ENCODE assay signal across 22 mouse cellular contexts in the genomic region with DNA sequence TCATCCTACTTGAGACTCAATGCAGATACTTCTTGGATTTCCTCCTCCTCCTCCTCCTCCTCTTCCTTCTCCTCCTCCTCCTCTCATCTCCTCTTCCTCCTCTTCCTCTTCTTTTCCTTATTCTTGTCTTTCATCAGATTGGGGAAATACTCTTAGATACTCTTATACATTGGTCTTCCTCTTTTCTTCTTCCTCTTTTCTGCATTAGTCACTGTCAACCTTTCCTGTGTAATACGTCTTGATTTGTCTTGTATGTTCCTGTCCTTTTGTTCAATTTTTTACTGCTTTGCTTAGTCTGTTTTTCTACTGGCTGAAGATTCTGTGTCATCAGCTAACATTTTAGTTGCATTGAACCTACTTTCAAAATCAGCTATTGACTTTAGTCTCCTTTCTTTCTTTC.
DNase-seq lines count a peak whose midpoint lies in the region; ATAC-seq and TF ChIP-seq lines count a peak whose summit lies in the region.
"Had no signal": no experiment of that assay in that cellular context is flagged by ENCODE, and none has a peak within 500 bp of the region (broad histone marks: within the 10 kb centered on the region; RNA-seq: fewer than 3 reads in every experiment).

No protein-coding gene starts in this region.

- TF ChIP-seq POLR2A in CH12.LX (IDR thresholded peaks at IDR 0.05; ENCODE audit: low read depth, low read length): no peak

- H3K79me2 ChIP-seq in CH12.LX (replicated peaks; ENCODE audit: control insufficient read depth, extremely low read depth, insufficient read depth, poor library complexity, severe bottlenecking): no peaks in the 10 kb centered on the region

- H3K36me3 ChIP-seq in CH12.LX (replicated peaks in 1 of 2; ENCODE audit: control insufficient read depth in 1 of 2, insufficient read depth in 1 of 2, low read length in 1 of 2): no peaks in the 10 kb centered on the region
- H3K36me3 ChIP-seq: embryonic facial prominence, embryonic 12.5 days; forebrain, embryonic 12.5 days; heart, embryonic 15.5 days; hindbrain, embryonic 12.5 days had no signal

- H3K4me1 ChIP-seq in CH12.LX (ENCODE audit: control insufficient read depth in 1 of 2, insufficient read depth in 2 of 2): peaks cover 0 to 22% of the 10 kb centered on the region in 2 experiments; a peak in 2 of 4 replicates
- H3K4me1 ChIP-seq: heart, embryonic 15.5 days had no signal

- no peak overlapping the region for H3K9ac ChIP-seq in CH12.LX (ENCODE audit: insufficient read depth, low read depth)
- H3K9ac ChIP-seq: embryonic facial prominence, embryonic 12.5 days; forebrain, embryonic 12.5 days; heart, embryonic 15.5 days; hindbrain, embryonic 12.5 days had no signal

- H3K27me3 ChIP-seq in CH12.LX (replicated peaks): no peaks in the 10 kb centered on the region
- H3K27me3 ChIP-seq: embryonic facial prominence, embryonic 12.5 days; forebrain, embryonic 12.5 days; heart, embryonic 15.5 days; hindbrain, embryonic 12.5 days had no signal

- no peaks in the 10 kb centered on the region for H3K9me3 ChIP-seq in CH12.LX (replicated peaks; ENCODE audit: low read length)
- H3K9me3 ChIP-seq: embryonic facial prominence, embryonic 12.5 days; forebrain, embryonic 12.5 days; heart, embryonic 15.5 days; hindbrain, embryonic 12.5 days had no signal

- no peak for TF ChIP-seq RAD21 in CH12.LX (IDR thresholded peaks at IDR 0.05; ENCODE audit: low read depth, low read length)

- TF ChIP-seq CTCF in CH12.LX (conservative IDR thresholded peaks at IDR 0.05 in 1 of 2, IDR thresholded peaks at IDR 0.05 in 1 of 2; ENCODE audit: low read depth in 2 of 2, low read length in 2 of 2): no peak
- TF ChIP-seq CTCF in layer of hippocampus, adult 2 months (conservative IDR thresholded peaks at IDR 0.05): no peak

- peak; percentile 84 for ATAC-seq in granulocyte monocyte progenitor cell, adult 5-6 weeks (replicated peaks; ENCODE audit: poor library complexity, severe bottlenecking)
- ATAC-seq in monocyte, adult 5-6 weeks (replicated peaks; ENCODE audit: insufficient number of reproducible peaks, low FRiP score, low TSS enrichment, poor library complexity, severe bottlenecking): peak; percentile 69
- ATAC-seq: CD4-positive, CD25-positive, alpha-beta regulatory T cell, adult 4 months; forebrain, embryonic 16.5 days; hindbrain, embryonic 16.5 days had no signal

- in situ Hi-C loops in CH12.LX (cut with MboI; ENCODE audit: low pct_ligation_motif_present, low pct_unique_long_range_greater_than_20kb, low sequenced_read_pairs): no loop called here

- TF ChIP-seq EP300 in CH12.LX (IDR thresholded peaks at IDR 0.05; ENCODE audit: low read length): no peak

- dilution Hi-C loops in CH12.LX (cut with MboI; ENCODE audit: extremely low pct_ligation_motif_present, extremely low pct_unique_long_range_greater_than_20kb, low sequenced_read_pairs): no loop called here

- no peak overlapping the region for H3K4me3 ChIP-seq in CH12.LX (replicated peaks in 1 of 3; ENCODE audit: low read depth in 2 of 3, low read length in 2 of 3, poor library complexity in 1 of 3)
- no peak overlapping the region for H3K4me3 ChIP-seq in layer of hippocampus, adult 2 months
- H3K4me3 ChIP-seq: embryonic facial prominence, embryonic 12.5 days; forebrain, embryonic 12.5 days; heart, adult 2 months; heart, embryonic 15.5 days; hindbrain, embryonic 12.5 days had no signal

- DNase-seq in CH12.LX (ENCODE audit: extremely low read depth): peak; percentile 27
- DNase-seq in kidney, adult 9 months: no peak
- DNase-seq in layer of hippocampus, adult 2 months (ENCODE audit: low spot score in 2 of 2): no peak
- no peak for DNase-seq in cerebellum, adult 9-11 months
- DNase-seq: adrenal gland, adult 2 months; adrenal gland, postnatal 25 days; B cell, adult 2 months; cerebellum, adult 18-20 months; cerebellum, postnatal 10 days; embryo, embryonic 11 days; gastrocnemius, postnatal 10 days; heart, adult 2 months had no signal

- no peak overlapping the region for H3K27ac ChIP-seq in CH12.LX (ENCODE audit: insufficient read depth, low read depth)
- no peak overlapping the region for H3K27ac ChIP-seq in layer of hippocampus, adult 2 months
- H3K27ac ChIP-seq: embryonic facial prominence, embryonic 12.5 days; forebrain, embryonic 12.5 days; heart, adult 2 months; heart, embryonic 15.5 days; hindbrain, embryonic 12.5 days had no signal

- no peak overlapping the region for H3K4me2 ChIP-seq in CH12.LX (ENCODE audit: insufficient read depth, low read depth, poor library complexity, severe bottlenecking)
- H3K4me2 ChIP-seq: embryonic facial prominence, embryonic 12.5 days; forebrain, embryonic 12.5 days; heart, embryonic 11.5 days; heart, embryonic 15.5 days; hindbrain, embryonic 12.5 days had no signal

TF ChIP-seq in CH12.LX, 34 proteins besides CTCF, POLR2A, EP300 and RAD21:
- TF ChIP-seq MAZ (IDR thresholded peaks at IDR 0.05; ENCODE audit: low read depth, low read length): no peak
- TF ChIP-seq ELF1 (IDR thresholded peaks at IDR 0.05; ENCODE audit: low read depth, low read length): no peak
- no peak for TF ChIP-seq NRF1 (IDR thresholded peaks at IDR 0.05; ENCODE audit: low read depth, low read length)
- no peak for TF ChIP-seq POLR2AphosphoS2 (IDR thresholded peaks at IDR 0.05; ENCODE audit: low read depth, low read length)
- TF ChIP-seq GABPA (IDR thresholded peaks at IDR 0.05; ENCODE audit: insufficient replicate concordance, low read depth, low read length): no peak
- TF ChIP-seq ZNF384 (IDR thresholded peaks at IDR 0.05; ENCODE audit: low read depth, low read length): no peak
- no peak for TF ChIP-seq ZC3H11A (IDR thresholded peaks at IDR 0.05; ENCODE audit: low read depth, low read length)
- TF ChIP-seq KAT2A (IDR thresholded peaks at IDR 0.05; ENCODE audit: insufficient replicate concordance, low read length): no peak
- TF ChIP-seq IRF4 (IDR thresholded peaks at IDR 0.05; ENCODE audit: low read depth, low read length): no peak
- no peak for TF ChIP-seq JUND (conservative IDR thresholded peaks at IDR 0.05; ENCODE audit: low read depth, low read length)
- TF ChIP-seq UBTF (IDR thresholded peaks at IDR 0.05; ENCODE audit: low read depth, low read length): no peak
